Mouse (Mus musculus): ENCODE data around the gene Eddm3b. TPM values are rescaled to one million over a fixed set of nuclear protein-coding genes. Genes with fewer than 3 reads are reported as not detected.

Gene Eddm3b
- total RNA-seq, 2 experiments from 2014 or later, result not detected

DNA sequence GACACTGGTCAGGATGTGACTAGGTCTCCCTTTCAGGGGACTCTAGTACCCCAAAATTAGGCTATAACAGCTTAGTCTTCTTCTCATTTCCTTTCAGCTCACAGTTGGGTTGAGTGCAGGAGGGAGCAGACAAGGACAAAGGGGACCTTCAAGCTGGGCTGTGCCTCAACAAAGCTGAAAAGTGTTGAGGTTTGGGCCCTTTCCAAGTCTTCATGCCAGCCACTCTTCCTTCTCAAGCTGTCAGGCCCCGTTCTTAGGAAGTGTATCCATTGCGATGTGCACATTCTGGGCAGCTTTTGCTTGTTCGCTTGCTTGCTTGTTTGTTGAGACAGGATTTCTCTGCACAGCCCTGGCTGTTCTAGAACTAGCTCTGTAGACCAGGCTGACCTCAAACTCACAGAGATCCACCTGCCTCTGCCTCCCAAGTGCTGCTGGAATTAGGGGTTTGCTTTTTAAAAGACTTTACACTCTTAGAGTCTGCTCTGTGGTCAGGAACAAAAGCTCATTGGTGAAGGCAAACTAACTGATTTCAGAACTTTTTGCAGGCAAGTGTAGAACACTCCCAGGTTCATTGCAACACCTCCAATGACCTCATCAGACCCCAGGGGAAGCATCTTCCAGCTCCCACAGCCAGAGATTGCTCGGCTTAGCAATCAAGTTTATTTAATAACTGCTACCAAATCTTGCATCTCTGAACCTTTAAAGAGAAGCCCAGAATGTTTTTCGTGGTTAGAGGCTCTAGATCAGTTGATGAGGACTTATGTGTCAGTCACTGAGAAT, 19.9 kb upstream of the Eddm3b start:
- no peak for ATAC-seq (replicated peaks; ENCODE audit: poor library complexity)

- ATAC-seq (replicated peaks; ENCODE audit: poor library complexity), result no peak
These were observed 19.3 kb upstream of the Eddm3b start for GRCm38 (mm10) chr14:51094921-51095320.

DNA sequence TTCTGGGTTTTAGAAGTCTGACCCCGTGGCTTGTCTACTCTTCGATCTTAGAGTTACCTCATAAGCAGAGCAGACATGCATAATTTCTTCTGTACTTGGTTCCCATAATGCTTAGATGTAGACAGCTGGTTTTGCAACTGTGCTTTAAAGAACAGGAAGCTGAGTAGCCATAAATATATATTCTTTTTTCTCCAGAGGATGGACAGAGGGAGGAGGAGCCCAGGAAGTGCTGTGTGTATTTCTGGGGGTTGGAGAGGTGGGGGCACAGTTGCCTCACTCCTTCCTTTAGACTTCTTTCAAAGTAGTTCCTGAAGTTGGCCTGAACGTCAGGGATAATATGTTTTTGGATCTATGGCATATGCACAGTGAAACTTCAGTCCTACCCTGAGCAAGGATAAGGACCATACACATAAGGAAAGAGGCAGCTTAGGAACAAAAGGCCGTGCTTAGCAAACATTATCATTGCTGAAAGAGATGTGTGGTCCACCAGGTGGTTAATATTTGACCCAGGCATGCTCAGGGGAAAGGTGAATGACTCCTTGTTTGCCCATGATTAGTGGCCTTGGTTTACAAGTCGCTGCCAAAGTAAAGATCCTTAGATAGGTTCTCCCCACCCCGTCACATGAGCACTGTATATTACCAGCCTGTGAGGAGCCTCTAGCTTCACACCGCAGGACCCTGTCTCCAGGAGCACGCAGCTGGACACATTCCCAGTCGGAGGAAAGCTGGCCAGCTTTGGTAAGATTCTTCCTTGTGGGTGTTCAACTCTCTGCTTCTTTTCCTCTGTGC, 18.3 kb upstream of the Eddm3b start:
- ATAC-seq (replicated peaks; ENCODE audit: poor library complexity), result peak; percentile 49

- ATAC-seq (replicated peaks; ENCODE audit: poor library complexity), result peak; percentile 71
These were observed 15.9 kb upstream of the Eddm3b start for GRCm38 (mm10) chr14:51098300-51098699.

DNA sequence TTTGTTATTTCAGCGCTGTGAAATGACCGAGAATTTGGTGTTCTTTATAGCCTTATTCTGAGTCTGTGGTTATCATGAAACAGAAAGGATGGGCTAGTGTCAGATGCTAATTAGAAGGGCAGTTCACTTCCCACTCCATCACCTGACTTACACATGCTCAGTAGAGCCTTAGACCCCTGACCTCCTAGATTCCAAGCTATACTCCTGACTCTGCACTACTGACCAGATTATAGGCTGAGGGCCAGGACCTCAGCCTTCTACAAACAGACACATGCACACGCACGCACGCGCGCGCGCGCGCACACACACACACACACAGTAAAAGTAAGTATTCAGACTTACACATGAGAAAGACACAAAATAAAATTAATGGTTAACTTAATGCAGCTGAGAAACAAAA, 15.3 kb upstream of the Eddm3b start:
- no peak for ATAC-seq (replicated peaks; ENCODE audit: poor library complexity)

DNA sequence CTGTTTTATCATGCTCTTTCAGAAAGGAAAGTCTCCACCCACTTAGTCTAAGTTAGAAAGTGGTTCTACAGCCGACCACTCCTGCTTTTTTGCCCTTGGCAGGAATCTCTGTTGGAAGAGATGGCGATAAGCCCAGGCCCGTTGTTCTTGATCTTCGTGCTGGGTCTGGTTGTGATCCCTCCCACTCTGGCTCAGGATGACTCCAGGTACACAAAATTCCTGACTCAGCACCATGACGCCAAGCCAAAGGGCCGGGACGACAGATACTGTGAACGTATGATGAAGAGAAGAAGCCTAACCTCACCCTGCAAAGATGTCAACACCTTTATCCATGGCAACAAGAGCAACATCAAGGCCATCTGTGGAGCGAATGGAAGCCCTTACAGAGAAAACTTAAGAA, 12.9 kb upstream of the Eddm3b start:
- ATAC-seq (replicated peaks; ENCODE audit: poor library complexity), result no peak

GRCm38 (mm10) chr14:51103217-51103616, 11.0 kb upstream of the Eddm3b start:
- ATAC-seq (replicated peaks; ENCODE audit: poor library complexity), result peak; percentile 91

GRCm38 (mm10) chr14:51104366-51104765, 9.9 kb upstream of the Eddm3b start:
- no peak for ATAC-seq (replicated peaks; ENCODE audit: poor library complexity)

DNA sequence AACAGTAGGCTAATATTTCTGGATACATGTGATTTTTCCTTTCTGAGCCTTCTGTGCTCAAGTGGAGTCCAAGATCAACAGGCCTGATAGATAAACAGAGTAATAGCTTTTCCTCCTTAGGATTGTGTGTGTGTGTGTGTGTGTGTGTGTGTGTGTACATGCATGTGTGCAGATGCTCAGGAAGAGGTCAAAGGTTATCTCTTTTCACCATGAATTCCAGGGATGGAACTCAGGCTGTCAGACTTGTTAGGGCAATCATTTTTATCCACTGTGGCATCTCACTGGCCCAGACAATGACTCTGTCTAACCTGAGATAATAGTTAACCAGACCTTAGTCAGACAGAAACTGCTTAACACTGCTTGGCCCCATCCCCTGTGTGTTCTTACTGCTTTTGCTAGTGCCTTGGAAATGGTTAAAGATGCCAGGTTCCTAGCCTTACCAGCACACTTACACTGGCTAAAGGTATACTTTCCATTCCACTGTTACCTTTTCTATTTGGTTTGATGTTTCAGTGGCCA, 7.7 kb upstream of the Eddm3b start:
- no peak for ATAC-seq (replicated peaks; ENCODE audit: poor library complexity)

- ATAC-seq (replicated peaks; ENCODE audit: poor library complexity), result no peak
These were observed 2.3 kb upstream of the Eddm3b start for GRCm38 (mm10) chr14:51111966-51112365.

- no peak for ATAC-seq (replicated peaks; ENCODE audit: poor library complexity)
These were observed 750 bp upstream of the Eddm3b start for GRCm38 (mm10) chr14:51113476-51113875.

DNA sequence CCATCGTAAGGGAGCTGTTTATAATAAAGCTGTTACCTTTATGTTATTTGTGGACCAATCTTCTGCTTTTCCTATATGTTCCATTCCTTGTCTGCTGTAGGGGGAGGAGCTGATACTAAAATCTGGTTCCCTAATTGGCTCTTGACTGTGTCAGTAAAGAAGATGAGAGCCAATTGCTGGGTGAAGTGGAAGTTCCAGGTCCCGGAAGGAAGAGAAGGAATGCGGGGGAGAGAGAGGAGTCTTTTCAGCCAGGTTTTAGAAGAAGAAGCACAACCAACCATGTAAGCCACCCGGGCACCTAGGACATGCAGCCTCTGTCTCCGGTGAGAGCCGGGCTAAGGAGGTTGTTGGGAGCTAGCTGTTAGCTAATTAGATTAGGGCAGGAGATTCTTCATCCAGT, 11.5 kb downstream of the Eddm3b start:
- no peak for ATAC-seq (replicated peaks; ENCODE audit: poor library complexity)

DNA sequence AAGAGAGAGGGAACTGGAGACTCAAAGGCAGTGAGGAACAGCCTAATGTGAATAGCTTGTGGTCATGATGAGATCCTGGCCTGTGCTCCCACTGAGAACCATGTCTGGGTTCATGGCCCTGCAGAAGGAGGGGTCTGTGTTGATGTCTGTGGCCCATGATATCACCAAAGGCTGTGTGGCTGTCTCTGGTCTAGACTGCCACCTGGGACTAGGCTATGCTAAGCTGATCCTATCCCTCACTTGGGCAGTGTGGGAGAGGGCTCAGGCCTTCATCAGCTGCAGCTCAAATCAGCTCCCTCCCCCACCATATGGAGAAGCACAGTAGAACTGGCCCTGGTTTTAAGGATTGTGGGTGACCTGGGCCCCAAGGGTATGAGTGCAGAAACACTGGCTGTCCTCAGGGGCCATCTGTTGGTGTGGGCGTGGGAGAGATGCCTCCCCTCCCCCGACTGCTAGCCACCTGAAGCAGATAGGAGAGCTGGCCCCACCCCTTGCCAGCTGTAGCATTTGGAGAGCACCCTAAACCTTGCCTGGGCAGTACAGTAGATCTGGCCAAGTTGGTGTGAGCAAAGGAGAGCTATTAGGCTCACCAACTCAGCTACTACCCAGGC, 13.5 kb downstream of the Eddm3b start:
- peak; percentile 35 for ATAC-seq (replicated peaks; ENCODE audit: poor library complexity)

- peak; percentile 58 for ATAC-seq (replicated peaks; ENCODE audit: poor library complexity)
These were observed 14.8 kb downstream of the Eddm3b start for GRCm38 (mm10) chr14:51128775-51129623.

GRCm38 (mm10) chr14:51129624-51129975, 15.4 kb downstream of the Eddm3b start:
- ATAC-seq (replicated peaks; ENCODE audit: poor library complexity), result no peak

GRCm38 (mm10) chr14:51130315-51130940, 16.2 kb downstream of the Eddm3b start:
- ATAC-seq (replicated peaks; ENCODE audit: poor library complexity), result peak; percentile 78

GRCm38 (mm10) chr14:51131086-51131815, 17.0 kb downstream of the Eddm3b start:
- ATAC-seq (replicated peaks; ENCODE audit: poor library complexity), result no peak

DNA sequence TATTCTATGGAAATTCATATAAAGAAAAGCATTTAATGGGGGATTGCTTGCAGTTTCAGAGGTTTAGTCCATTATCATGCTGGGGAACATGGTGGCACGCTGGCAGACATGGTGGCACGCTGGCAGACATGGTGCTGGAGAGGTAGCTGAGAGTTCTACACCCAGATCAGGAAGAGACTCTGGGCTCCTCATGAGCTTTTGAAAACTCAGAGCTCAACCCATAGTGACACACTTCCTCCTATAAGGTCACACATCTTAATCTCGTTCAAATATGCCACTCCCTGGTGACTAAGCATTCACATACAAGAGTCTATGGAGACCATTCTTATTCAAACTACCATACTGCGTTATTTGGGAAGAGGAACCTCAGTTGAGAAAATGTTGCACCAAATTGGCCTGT, 18.1 kb downstream of the Eddm3b start:
- ATAC-seq (replicated peaks; ENCODE audit: poor library complexity), result peak; percentile 26

GRCm38 (mm10) chr14:51140342-51140741, 26.1 kb downstream of the Eddm3b start:
- peak; percentile 7; the same call in 1 of the 2 replicates for ATAC-seq (replicated peaks; ENCODE audit: poor library complexity)

- ATAC-seq (replicated peaks; ENCODE audit: poor library complexity), result no peak
These were observed 27.9 kb downstream of the Eddm3b start for GRCm38 (mm10) chr14:51142119-51142518.
